In genomic region chr5:37967106-37967913, GRCm38 (mm10) we compare ENCODE assay signal across 12 mouse cellular contexts.
A peak's percentile ranks its signal among the peaks of the same experiment; 100 is the strongest.
DNase-seq lines count a peak whose midpoint lies in the region; ATAC-seq and TF ChIP-seq lines count a peak whose summit lies in the region.
"Had no signal": no experiment of that assay in that cellular context is flagged by ENCODE, and none has a peak within 500 bp of the region (broad histone marks: within the 10 kb centered on the region; RNA-seq: fewer than 3 reads in every experiment).

No protein-coding gene starts in this region.

- peak overlapping the region; percentile 9; the same call in 1 of the 2 replicates for H3K4me3 ChIP-seq in heart, embryonic 16.5 days (ENCODE audit: low read length)
- no peak overlapping the region for H3K4me3 ChIP-seq in stomach, embryonic 14.5 days (ENCODE audit: low read depth, low read length)
- no peak overlapping the region for H3K4me3 ChIP-seq in stomach, postnatal 0 days (ENCODE audit: low read depth, low read length)
- peak overlapping the region; percentile 37 for H3K4me3 ChIP-seq in limb, embryonic 10.5 days
- no peak overlapping the region for H3K4me3 ChIP-seq in cerebellum, adult 2 months (replicated peaks; ENCODE audit: insufficient read depth, low read depth, low read length)
- H3K4me3 ChIP-seq: lung, embryonic 15.5 days had no signal

- no peak for TF ChIP-seq CTCF in stomach, postnatal 0 days (IDR thresholded peaks at IDR 0.05; ENCODE audit: low read depth)
- TF ChIP-seq CTCF in cerebellum, adult 2 months (IDR thresholded peaks at IDR 0.05; ENCODE audit: borderline replicate concordance, insufficient read depth, low read depth, low read length): no peak

- no peak for TF ChIP-seq EP300 in stomach, postnatal 0 days (optimal IDR thresholded peaks at IDR 0.05)

- peaks cover 50% of the 10 kb centered on the region for H3K27me3 ChIP-seq in heart, embryonic 16.5 days (ENCODE audit: control insufficient read depth, insufficient read depth, low read length)
- peaks cover 7% of the 10 kb centered on the region; the same call in 1 of the 2 replicates for H3K27me3 ChIP-seq in stomach, embryonic 14.5 days (ENCODE audit: control insufficient read depth, insufficient read depth, low read length)
- H3K27me3 ChIP-seq in stomach, postnatal 0 days (ENCODE audit: control insufficient read depth, insufficient read depth, low read length): 0 out of 2 replicates have a peak, but pooled peaks cover 2% of the 10 kb centered on the region
- peaks cover 65% of the 10 kb centered on the region for H3K27me3 ChIP-seq in limb, embryonic 10.5 days (ENCODE audit: low read depth, poor library complexity, severe bottlenecking)
- peaks cover 4% of the 10 kb centered on the region; the same call in 1 of the 2 replicates for H3K27me3 ChIP-seq in cerebellum, adult 2 months (ENCODE audit: control insufficient read depth, insufficient read depth, low read length)

- TF ChIP-seq POLR2A in cerebellum, adult 2 months (IDR thresholded peaks at IDR 0.05; ENCODE audit: borderline replicate concordance, insufficient read depth, low read length): no peak

- no peak overlapping the region for H3K27ac ChIP-seq in heart, embryonic 16.5 days (ENCODE audit: low read length)
- no peak overlapping the region for H3K27ac ChIP-seq in stomach, embryonic 14.5 days (ENCODE audit: low read length)
- H3K27ac ChIP-seq in stomach, postnatal 0 days (replicated peaks): no peak overlapping the region
- H3K27ac ChIP-seq in limb, embryonic 10.5 days: peak overlapping the region; percentile 85
- no peak overlapping the region for H3K27ac ChIP-seq in cerebellum, adult 2 months (ENCODE audit: insufficient read depth, low read length)
- H3K27ac ChIP-seq: lung, embryonic 15.5 days had no signal

- WGBS in heart, embryonic 16.5 days: 12% methylated on average over 23 of the region's 23 CpGs
- 8% methylated on average over 23 of the region's 23 CpGs for WGBS in stomach, embryonic 14.5 days
- 14% methylated on average over 23 of the region's 23 CpGs for WGBS in stomach, postnatal 0 days
- WGBS in limb, embryonic 10.5 days: 1% methylated on average over 23 of the region's 23 CpGs
- 11% methylated on average over 23 of the region's 23 CpGs for WGBS in cerebellum, adult 2 months

- no peak overlapping the region for H3K9ac ChIP-seq in heart, embryonic 16.5 days (ENCODE audit: low read length)
- no peak overlapping the region for H3K9ac ChIP-seq in stomach, embryonic 14.5 days (replicated peaks; ENCODE audit: low read depth, low read length)
- H3K9ac ChIP-seq in stomach, postnatal 0 days (ENCODE audit: low read length): no peak overlapping the region
- H3K9ac ChIP-seq: lung, embryonic 15.5 days had no signal

- intact Hi-C loops in heart, postnatal 10 days (cut with DNase I): no loop called here

- DNase-seq in heart, postnatal 10 days: no peak
- DNase-seq in stomach, postnatal 0 days (ENCODE audit: low spot score): no peak
- peak; percentile 74 for DNase-seq in limb, embryonic 10.5 days (ENCODE audit: low spot score)
- DNase-seq in cerebellum, adult 2 months: no peak
- DNase-seq in cerebellum, adult 11-12 months: no peak
- DNase-seq in gastrocnemius, adult 8-10 months (ENCODE audit: low spot score in 2 of 2): no peak
- DNase-seq: cerebellum, adult 18-20 months; layer of hippocampus, postnatal 36 days had no signal

- no peaks in the 10 kb centered on the region for H3K36me3 ChIP-seq in heart, embryonic 16.5 days (ENCODE audit: control insufficient read depth, insufficient read depth)
- H3K36me3 ChIP-seq in stomach, embryonic 14.5 days (ENCODE audit: control insufficient read depth, insufficient read depth, low read length): no peaks in the 10 kb centered on the region
- H3K36me3 ChIP-seq in stomach, postnatal 0 days (ENCODE audit: control insufficient read depth, insufficient read depth, low read length): no peaks in the 10 kb centered on the region
- H3K36me3 ChIP-seq in limb, embryonic 10.5 days: no peaks in the 10 kb centered on the region
- H3K36me3 ChIP-seq: lung, embryonic 15.5 days had no signal

- H3K4me1 ChIP-seq in heart, embryonic 16.5 days (ENCODE audit: control insufficient read depth, insufficient read depth, low read length): no peaks in the 10 kb centered on the region
- H3K4me1 ChIP-seq in stomach, embryonic 14.5 days (ENCODE audit: control insufficient read depth, insufficient read depth, low read length): 0 out of 2 replicates have a peak, but pooled peaks cover 6% of the 10 kb centered on the region
- no peaks in the 10 kb centered on the region for H3K4me1 ChIP-seq in stomach, postnatal 0 days (replicated peaks; ENCODE audit: control insufficient read depth, insufficient read depth)
- peaks cover 83% of the 10 kb centered on the region for H3K4me1 ChIP-seq in limb, embryonic 10.5 days
- H3K4me1 ChIP-seq in cerebellum, adult 2 months (ENCODE audit: control insufficient read depth, insufficient read depth, low read length): no peaks in the 10 kb centered on the region

- ATAC-seq in heart, embryonic 16.5 days (replicated peaks; ENCODE audit: extremely low read depth, insufficient read depth, low FRiP score): no peak
- peak; percentile 23; the same call in 1 of the 2 replicates for ATAC-seq in stomach, embryonic 14.5 days (ENCODE audit: insufficient number of reproducible peaks, insufficient read depth, low FRiP score, low read depth)
- no peak for ATAC-seq in stomach, postnatal 0 days (ENCODE audit: low FRiP score, low TSS enrichment)
- ATAC-seq: inflammation-experienced regulatory T-cells, adult 6 months had no signal

- H3K4me2 ChIP-seq in heart, embryonic 16.5 days (ENCODE audit: low read depth, low read length): peak overlapping the region; percentile 29; the same call in 1 of the 2 replicates
- peak overlapping the region; percentile 26; the same call in 1 of the 2 replicates for H3K4me2 ChIP-seq in stomach, embryonic 14.5 days (replicated peaks; ENCODE audit: low read depth, low read length)
- no peak overlapping the region for H3K4me2 ChIP-seq in stomach, postnatal 0 days (replicated peaks; ENCODE audit: low read depth)
- H3K4me2 ChIP-seq: lung, embryonic 15.5 days had no signal

- H3K9me3 ChIP-seq in heart, embryonic 16.5 days (replicated peaks; ENCODE audit: control insufficient read depth, low read length): no peaks in the 10 kb centered on the region
- no peaks in the 10 kb centered on the region for H3K9me3 ChIP-seq in stomach, embryonic 14.5 days (ENCODE audit: control insufficient read depth, low read depth, low read length)
- H3K9me3 ChIP-seq in stomach, postnatal 0 days (ENCODE audit: control insufficient read depth, low read length): no peaks in the 10 kb centered on the region
- no peaks in the 10 kb centered on the region for H3K9me3 ChIP-seq in limb, embryonic 10.5 days (replicated peaks)
- H3K9me3 ChIP-seq: lung, embryonic 15.5 days had no signal

Comparison
In these comparisons a context has a peak if more than half of its experiments do, and no peak if none do; other contexts are left out.
1. H3K4me3 ChIP-seq: peak in heart, embryonic 16.5 days (single experiment) and limb, embryonic 10.5 days (single experiment); none in stomach, embryonic 14.5 days (single experiment), stomach, postnatal 0 days (single experiment) and cerebellum, adult 2 months (single experiment).